Mouse (Mus musculus) stomach, postnatal 0 days (tissue): Measurements from ENCODE around the gene Rnd3.

ENCODE experiments used
- CTCF ChIP-seq: IDR thresholded peaks from 2 replicates; pipeline ENCODE4 v1.5.1; 2016; ENCODE audit warnings: antibody characterized with exemption, low read depth, mild to moderate bottlenecking, moderate library complexity
- EP300 ChIP-seq: optimal IDR thresholded peaks from 2 replicates; pipeline ENCODE3; 2016; ENCODE audit warnings: antibody characterized with exemption

- no peak for TF ChIP-seq EP300
- TF ChIP-seq CTCF: no peak
Observed at GRCm38 (mm10) chr2:51182990-51183389, 34.1 kb upstream of the Rnd3 start.
